Mouse (Mus musculus) liver, embryonic 14.5 days (tissue): ENCODE results near the gene Psmd7. TPM values are rescaled to one million over a fixed set of nuclear protein-coding genes. Genes with fewer than 3 reads are reported as not detected.

Experiments
- ATAC-seq: fragments of 200-750 bp; cut with Nextera tagmentation; 2 replicates; pipeline ENCODE4 v1.8.0; 2017; ENCODE audit warnings: moderate number of reproducible peaks, mild to moderate bottlenecking, moderate library complexity; ENCODE audit not compliant: insufficient read depth
- DNase-seq, 3 experiments: peaks; one replicate each; pipeline ENCODE4 v3.0.0-alpha.2; 2012 to 2013; ENCODE audit warnings: low read depth in 3 of 3, low spot score in 3 of 3
- H3K27ac ChIP-seq: fragments of 300-500 bp; sonication (generic); 2 replicates; pipeline ENCODE4 v1.5.1; 2014; ENCODE audit warnings: moderate library complexity, mild to moderate bottlenecking, control low read depth, inconsistent platforms
- H3K27me3 ChIP-seq: fragments of 300-500 bp; sonication (generic); 2 replicates; pipeline ENCODE4 v1.6.1; 2014; ENCODE audit warnings: mild to moderate bottlenecking, low read length, moderate library complexity; ENCODE audit not compliant: control insufficient read depth, insufficient read depth
- H3K36me3 ChIP-seq: fragments of 300-500 bp; sonication (generic); replicated peaks from 2 replicates; pipeline ENCODE4 v1.6.1; 2014; ENCODE audit warnings: low read depth; ENCODE audit not compliant: control insufficient read depth, insufficient read depth
- H3K4me1 ChIP-seq, 2 experiments: fragments of 200-500 bp in 1 of 2; fragments of 300-500 bp in 1 of 2; sonication (generic) in 1 of 2; replicated peaks; 2 replicates each; pipeline ENCODE4 v1.6.1; 2012 to 2014; ENCODE audit warnings: antibody characterized with exemption in 1 of 2, inconsistent platforms in 1 of 2, low read length in 1 of 2; ENCODE audit not compliant: control insufficient read depth in 2 of 2, insufficient read depth in 2 of 2
- H3K4me2 ChIP-seq: fragments of 300-500 bp; sonication (generic); 2 replicates; pipeline ENCODE4 v1.6.1; 2014; ENCODE audit warnings: low read depth, mild to moderate bottlenecking, control low read depth, moderate library complexity
- H3K4me3 ChIP-seq, 2 experiments: fragments of 200-500 bp in 1 of 2; fragments of 300-500 bp in 1 of 2; sonication (generic) in 1 of 2; 2 replicates each; pipeline ENCODE4 v1.5.1; 2012 to 2014; ENCODE audit warnings: low read depth in 2 of 2, low read length in 2 of 2, mild to moderate bottlenecking in 2 of 2, control low read depth in 1 of 2, inconsistent platforms in 1 of 2, moderate library complexity in 1 of 2; ENCODE audit not compliant: insufficient read depth in 1 of 2
- H3K9ac ChIP-seq: fragments of 300-500 bp; sonication (generic); replicated peaks from 2 replicates; pipeline ENCODE4 v1.6.1; 2014; ENCODE audit warnings: mild to moderate bottlenecking, control low read depth, moderate library complexity
- H3K9me3 ChIP-seq: fragments of 300-500 bp; sonication (generic); 2 replicates; pipeline ENCODE4 v1.6.1; 2016; ENCODE audit warnings: low read length, mixed read lengths; ENCODE audit not compliant: control insufficient read depth
- CTCF ChIP-seq: IDR thresholded peaks from 2 replicates; pipeline ENCODE4 v1.5.1; 2016; ENCODE audit warnings: antibody characterized with exemption, low read depth, control low read depth
- EP300 ChIP-seq: IDR thresholded peaks from 2 replicates; pipeline ENCODE4 v1.6.1; 2016; ENCODE audit warnings: antibody characterized with exemption, low read depth
- WGBS: fragments of 180-500 bp; shearing (Covaris S2); extraction: QIAGEN DNeasy Blood & Tissue Kit; methylation state at CpG from one replicate; pipeline ENCODE4 v1.1.7; 2014; ENCODE audit not compliant: insufficient replicate concordance; 5-methylcytosine and 5-hydroxymethylcytosine counted together
- polyA plus RNA-seq, 2 experiments: library from polyadenylated mRNA; depleted of rRNA in 1 of 2; stranded (reverse) in 1 of 2; unstranded in 1 of 2; fragments of >200 nt; fragmentation: Nextera tagmentation in 1 of 2; extraction: Ambion mirVana in 1 of 2; gene quantifications; 2 replicates each; pipeline versions ENCODE4 v1.2.1 to v1.2.3; 2012 to 2014

Psmd7 gene
- polyA plus RNA-seq, 2 experiments = 77.4 to 133 TPM

- TF ChIP-seq EP300 (no peak), CTCF (no peak)
Observed at GRCm38 (mm10) chr8:107608751-107609150, 20.5 kb upstream of the Psmd7 start.

GRCm38 (mm10) chr8:107603026-107603425, 14.8 kb upstream of the Psmd7 start:
- Histone ChIP-seq H3K4me2 (no peak overlapping the region), H3K27me3 (no peaks in the 10 kb centered on the region), H3K4me3 (no peak overlapping the region), H3K9ac (no peak overlapping the region), H3K36me3 (no peaks in the 10 kb centered on the region), H3K9me3 (no peaks in the 10 kb centered on the region), H3K4me1 (no peaks in the 10 kb centered on the region), H3K27ac (no peak overlapping the region)
- ATAC-seq (no peak), DNase-seq (peak in 2 of 3 experiments; percentile 25 to 27)
- TF ChIP-seq EP300 (no peak), CTCF (peak; percentile 67)
- 3% methylated on average over 7 of the region's 7 CpGs for WGBS

More at GRCm38 (mm10) chr8:107608751-107609150, 20.5 kb upstream of the Psmd7 start:
- H3K4me1 ChIP-seq = no peaks in the 10 kb centered on the region
- WGBS = 69% methylated on average over 7 of the region's 7 CpGs
- DNase-seq (no peak), ATAC-seq (no peak)
- no peaks in the 10 kb centered on the region for H3K27me3 ChIP-seq
- no peaks in the 10 kb centered on the region for H3K9me3 ChIP-seq
- no peak overlapping the region for H3K27ac ChIP-seq
- no peak overlapping the region for H3K9ac ChIP-seq
- no peak overlapping the region for H3K4me2 ChIP-seq
- H3K4me3 ChIP-seq = no peak overlapping the region
- H3K36me3 ChIP-seq = no peaks in the 10 kb centered on the region

- Histone ChIP-seq H3K9ac (no peak overlapping the region), H3K9me3 (no peaks in the 10 kb centered on the region), H3K27me3 (no peaks in the 10 kb centered on the region), H3K4me2 (no peak overlapping the region), H3K4me1 (no peaks in the 10 kb centered on the region), H3K36me3 (no peaks in the 10 kb centered on the region), H3K4me3 (no peak overlapping the region), H3K27ac (no peak overlapping the region)
- no peak for TF ChIP-seq CTCF
- DNase-seq = no peak
- ATAC-seq = no peak
- WGBS = 55% methylated on average over 9 of the region's 9 CpGs
Observed at GRCm38 (mm10) chr8:107599691-107600090, 11.4 kb upstream of the Psmd7 start.

- Histone ChIP-seq H3K36me3 (no peaks in the 10 kb centered on the region), H3K4me3 (no peak overlapping the region), H3K27ac (no peak overlapping the region), H3K4me2 (no peak overlapping the region), H3K9me3 (no peaks in the 10 kb centered on the region), H3K4me1 (no peaks in the 10 kb centered on the region), H3K9ac (no peak overlapping the region), H3K27me3 (no peaks in the 10 kb centered on the region)
- no peak for DNase-seq
- TF ChIP-seq EP300 = no peak
- no peak for TF ChIP-seq CTCF
- 35% methylated on average over 1 of the region's 1 CpGs for WGBS
- no peak for ATAC-seq
Observed at GRCm38 (mm10) chr8:107597731-107598130, 9.5 kb upstream of the Psmd7 start.

GRCm38 (mm10) chr8:107594817-107595216, 6.6 kb upstream of the Psmd7 start:
- H3K9ac ChIP-seq = no peak overlapping the region
- 61% methylated on average over 6 of the region's 6 CpGs for WGBS
- no peak overlapping the region for H3K4me3 ChIP-seq
- no peak for TF ChIP-seq EP300
- no peak for TF ChIP-seq CTCF
- no peaks in the 10 kb centered on the region for H3K9me3 ChIP-seq
- H3K4me1 ChIP-seq = no peaks in the 10 kb centered on the region
- no peak for ATAC-seq
- no peak for DNase-seq
- H3K4me2 ChIP-seq = no peak overlapping the region
- H3K27ac ChIP-seq = no peak overlapping the region
- H3K36me3 ChIP-seq = no peaks in the 10 kb centered on the region
- H3K27me3 ChIP-seq = no peaks in the 10 kb centered on the region
